ENCODE assay signal across 14 mouse cellular contexts in genomic region chr19:29905896-29906295, GRCm38 (mm10). TPM values are rescaled to one million over a fixed set of nuclear protein-coding genes. Genes with fewer than 3 reads are reported as not detected.
"Had no signal": no experiment of that assay in that cellular context is flagged by ENCODE, and none has a peak within 500 bp of the region (broad histone marks: within the 10 kb centered on the region; RNA-seq: fewer than 3 reads in every experiment).

No protein-coding gene starts in this region.

- DNase-seq: gastrocnemius, postnatal 14 days; gastrocnemius, postnatal 36 days; heart, adult 18-20 months; heart, postnatal 14 days; heart, postnatal 36 days; kidney, adult 11 months; kidney, adult 2 months; kidney, adult 9 months; kidney, postnatal 14 days; kidney, postnatal 36 days; layer of hippocampus, adult 9-11 months; layer of hippocampus, postnatal 36 days; left cerebral cortex, postnatal 4 days had no signal

RNA-seq across cellular contexts. Expression of gene Il33, which starts 19.0 kb away (rescaled TPM):
- total RNA-seq: hematopoietic stem cell, adult 5-6 weeks had no signal
